Mouse (Mus musculus): ENCODE data around the gene Schip1. TPM values are rescaled to one million over a fixed set of nuclear protein-coding genes. Genes with fewer than 3 reads are reported as not detected.

Schip1 gene
- polyA plus RNA-seq, 1 experiment from 2014 or later: 152 TPM

DNA sequence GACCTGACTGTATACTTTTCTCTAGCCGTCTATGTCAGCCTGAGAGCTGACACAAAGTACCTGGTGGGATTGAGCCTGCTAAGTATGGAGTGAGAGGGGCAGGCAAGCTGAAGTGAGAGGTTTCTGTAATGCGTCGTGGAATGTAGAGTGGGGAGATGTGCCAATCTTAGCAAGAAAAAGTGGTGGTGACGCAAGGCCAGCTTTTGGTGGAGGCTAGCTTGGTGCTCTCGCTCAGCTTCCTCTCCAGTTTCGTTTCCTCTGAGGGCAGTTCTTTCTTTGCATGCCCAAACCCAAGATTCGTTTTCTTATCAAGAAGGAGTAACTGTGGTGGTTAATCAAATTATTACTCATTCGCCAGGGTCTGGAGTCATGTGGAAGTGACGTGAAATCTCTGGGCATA, 492.3 kb downstream of the Schip1 start:
- ATAC-seq (ENCODE audit: low FRiP score): no peak
- WGBS: 96% methylated on average over 9 of the region's 9 CpGs
- H3K36me3 ChIP-seq: no peaks in the 10 kb centered on the region
- H3K4me1 ChIP-seq (replicated peaks): no peaks in the 10 kb centered on the region
- H3K27ac ChIP-seq: no peak overlapping the region
- no peaks in the 10 kb centered on the region for H3K27me3 ChIP-seq
- H3K9me3 ChIP-seq: no peaks in the 10 kb centered on the region
- no peak overlapping the region for H3K9ac ChIP-seq
- no peak overlapping the region for H3K4me3 ChIP-seq
- H3K4me2 ChIP-seq: no peak overlapping the region

DNA sequence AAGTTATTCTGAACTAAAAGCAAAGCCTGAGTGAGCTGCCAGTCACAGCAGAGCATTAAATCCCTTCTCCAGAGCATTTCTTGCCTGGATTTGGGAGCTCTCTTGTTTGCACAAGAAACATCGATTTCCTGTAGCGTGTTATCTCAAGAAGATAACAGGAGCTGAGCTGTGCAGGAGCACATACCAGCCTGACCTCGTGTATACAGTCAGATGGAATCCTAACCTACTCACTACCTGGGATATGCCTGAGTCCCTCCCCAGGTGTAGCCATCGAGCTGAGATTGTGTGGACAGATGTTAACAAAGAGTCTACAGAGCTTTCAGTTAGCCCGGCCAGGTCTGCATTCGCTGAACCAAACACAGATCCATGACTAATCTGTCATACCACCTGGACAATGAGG, 494.1 kb downstream of the Schip1 start:
- Histone ChIP-seq H3K4me2 (no peak overlapping the region), H3K9me3 (no peaks in the 10 kb centered on the region), H3K36me3 (no peaks in the 10 kb centered on the region), H3K27ac (no peak overlapping the region), H3K4me1 (replicated peaks) (peaks cover 7% of the 10 kb centered on the region), H3K27me3 (no peaks in the 10 kb centered on the region), H3K9ac (no peak overlapping the region), H3K4me3 (no peak overlapping the region)
- no peak for ATAC-seq (ENCODE audit: low FRiP score)
- whole genome bisulfite sequencing: 87% methylated on average over 6 of the region's 6 CpGs

DNA sequence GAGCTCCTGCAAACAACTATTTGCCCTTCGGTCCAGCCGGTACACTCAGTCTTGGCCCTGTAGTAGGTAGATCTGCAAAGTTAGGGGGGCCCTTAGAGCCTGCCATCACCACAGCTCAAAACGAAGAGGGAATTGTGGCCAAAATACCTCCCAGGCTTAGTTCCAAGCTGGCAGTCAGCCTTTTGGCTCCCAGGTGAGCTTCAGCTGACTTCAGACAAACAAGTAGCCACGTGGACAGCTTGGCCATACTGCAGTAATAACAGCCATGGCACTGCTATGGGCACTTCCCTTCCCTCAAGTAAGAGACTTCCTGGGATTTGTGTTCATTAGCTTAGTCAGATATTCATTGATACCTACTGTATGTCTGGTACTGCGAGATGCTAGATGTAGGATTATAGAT, 495.5 kb downstream of the Schip1 start:
- Histone ChIP-seq H3K36me3 (no peaks in the 10 kb centered on the region), H3K9me3 (no peaks in the 10 kb centered on the region), H3K4me3 (no peak overlapping the region), H3K9ac (no peak overlapping the region), H3K27ac (no peak overlapping the region), H3K4me2 (no peak overlapping the region), H3K4me1 (replicated peaks) (peaks cover 17% of the 10 kb centered on the region), H3K27me3 (no peaks in the 10 kb centered on the region)
- no peak for ATAC-seq (ENCODE audit: low FRiP score)
- WGBS: 87% methylated on average over 5 of the region's 5 CpGs

DNA sequence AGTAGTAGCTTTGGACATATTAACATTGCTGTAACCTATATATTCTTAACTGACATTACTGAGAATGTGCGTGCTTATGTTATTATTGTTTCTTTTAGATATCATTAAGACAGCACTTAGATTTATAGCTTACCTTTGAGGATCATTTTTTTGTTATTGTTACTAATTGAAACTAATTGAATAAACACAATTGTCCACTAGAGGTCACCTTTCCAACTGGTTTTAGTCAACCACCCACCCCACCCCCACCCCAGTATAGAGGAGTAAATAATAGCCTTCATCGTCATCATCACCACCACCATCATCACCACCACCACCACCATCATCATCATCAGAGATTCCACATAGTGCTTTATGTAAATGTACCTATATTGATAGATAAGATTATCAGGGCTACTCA, 498.2 kb downstream of the Schip1 start:
- no peaks in the 10 kb centered on the region for H3K27me3 ChIP-seq
- H3K36me3 ChIP-seq: no peaks in the 10 kb centered on the region
- H3K9me3 ChIP-seq: no peaks in the 10 kb centered on the region
- no peak for ATAC-seq (ENCODE audit: low FRiP score)
- H3K4me2 ChIP-seq: no peak overlapping the region
- no peak overlapping the region for H3K4me3 ChIP-seq
- H3K4me1 ChIP-seq (replicated peaks): peaks cover 29% of the 10 kb centered on the region
- H3K9ac ChIP-seq: no peak overlapping the region
- H3K27ac ChIP-seq: no peak overlapping the region
- 67% methylated on average over 2 of the region's 2 CpGs for WGBS

DNA sequence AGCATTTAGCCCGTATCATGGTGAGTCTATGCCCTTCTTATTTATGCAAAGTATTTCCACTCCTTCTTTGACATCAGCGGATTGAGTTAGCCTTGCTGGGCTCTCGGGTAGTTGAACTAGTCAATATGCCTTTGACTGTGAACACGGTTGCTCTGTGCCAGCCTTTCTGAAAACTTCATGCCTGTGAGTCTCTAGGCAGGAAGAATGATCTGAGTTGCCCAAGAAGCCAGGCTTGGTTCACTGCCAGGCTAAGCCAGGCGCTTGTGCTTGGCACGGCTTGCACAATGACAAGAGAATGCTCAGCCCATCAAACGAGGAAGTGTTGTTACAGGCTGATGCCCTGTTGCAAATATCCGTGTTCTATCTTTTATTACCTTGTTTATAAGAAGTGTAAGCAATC, 499.3 kb downstream of the Schip1 start:
- H3K4me3 ChIP-seq: no peak overlapping the region
- 0 out of 2 replicates have a peak overlapping the region, but pooled peaks have one; percentile 15 for H3K4me2 ChIP-seq
- H3K27ac ChIP-seq: no peak overlapping the region
- no peaks in the 10 kb centered on the region for H3K36me3 ChIP-seq
- H3K4me1 ChIP-seq (replicated peaks): peaks cover 33% of the 10 kb centered on the region
- H3K27me3 ChIP-seq: no peaks in the 10 kb centered on the region
- WGBS: 65% methylated on average over 8 of the region's 8 CpGs
- H3K9ac ChIP-seq: no peak overlapping the region
- no peaks in the 10 kb centered on the region for H3K9me3 ChIP-seq
- ATAC-seq (ENCODE audit: low FRiP score): 0 out of 2 replicates have a peak, but pooled peaks have one; percentile 58

DNA sequence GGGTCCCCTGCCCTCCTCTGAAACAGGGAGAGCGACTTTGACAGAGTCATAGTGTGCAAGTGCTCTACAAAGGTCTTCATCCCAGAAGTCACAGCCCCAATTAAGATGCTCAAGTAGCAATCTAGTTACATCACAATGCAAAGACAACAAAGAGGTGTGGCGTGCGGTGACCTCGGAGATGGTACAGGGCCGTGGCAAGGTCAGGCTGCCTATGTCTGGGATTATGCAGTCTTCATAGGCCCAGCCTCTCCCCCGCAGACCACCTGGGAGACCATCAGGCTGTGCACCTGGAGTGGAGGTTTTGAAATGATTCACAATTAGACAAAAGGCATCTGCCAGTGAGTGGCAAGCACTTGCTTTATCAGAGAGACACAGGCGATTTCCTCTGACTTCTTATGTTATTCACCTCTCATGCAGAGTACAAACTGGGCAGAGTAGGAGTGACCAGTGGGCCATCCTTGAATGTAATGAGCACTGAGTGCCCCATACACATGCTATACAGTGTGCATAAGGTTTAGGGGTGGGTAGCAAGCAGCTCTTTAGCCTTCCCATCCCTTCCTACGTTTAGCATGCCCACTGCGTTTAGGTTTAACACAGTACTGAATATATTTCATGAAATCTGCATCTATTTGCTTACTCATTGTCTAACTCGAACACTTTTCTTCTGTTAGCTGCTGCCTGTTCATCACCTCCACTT, 500.5 kb downstream of the Schip1 start:
- Histone ChIP-seq H3K36me3 (no peaks in the 10 kb centered on the region), H3K27me3 (no peaks in the 10 kb centered on the region), H3K4me1 (replicated peaks) (peaks cover 33% of the 10 kb centered on the region), H3K9me3 (no peaks in the 10 kb centered on the region), H3K27ac (0 out of 2 replicates have a peak overlapping the region, but pooled peaks have one; percentile 5), H3K4me3 (no peak overlapping the region), H3K4me2 (no peak overlapping the region), H3K9ac (no peak overlapping the region)
- ATAC-seq (ENCODE audit: low FRiP score): 0 out of 2 replicates have a peak, but pooled peaks have one; percentile 47
- 52% methylated on average over 10 of the region's 10 CpGs for WGBS

DNA sequence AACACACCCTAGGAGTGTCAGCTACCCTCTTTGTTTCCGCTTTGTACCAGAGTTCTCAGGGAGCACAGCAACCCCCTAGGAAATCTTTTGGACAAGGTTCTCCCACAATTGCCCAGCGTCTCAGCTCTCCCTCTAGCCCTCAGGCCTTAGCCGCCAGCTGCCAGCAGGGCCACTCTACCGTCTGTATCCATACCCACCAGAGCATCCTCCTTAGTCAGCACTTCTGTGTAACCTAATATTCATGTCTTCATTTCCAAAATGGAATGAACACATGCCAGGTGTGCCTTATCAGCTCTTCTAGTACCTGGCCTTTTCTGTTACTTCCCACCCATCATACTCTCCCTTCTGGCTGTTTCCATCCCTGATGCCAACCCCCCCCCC, 501.1 kb downstream of the Schip1 start:
- WGBS: 42% methylated on average over 4 of the region's 4 CpGs
- Histone ChIP-seq H3K4me1 (replicated peaks) (peaks cover 33% of the 10 kb centered on the region), H3K9me3 (no peaks in the 10 kb centered on the region), H3K9ac (no peak overlapping the region), H3K27ac (0 out of 2 replicates have a peak overlapping the region, but pooled peaks have one; percentile 5), H3K4me3 (no peak overlapping the region), H3K27me3 (no peaks in the 10 kb centered on the region), H3K4me2 (no peak overlapping the region), H3K36me3 (no peaks in the 10 kb centered on the region)
- ATAC-seq (ENCODE audit: low FRiP score): 0 out of 2 replicates have a peak, but pooled peaks have one; percentile 18

DNA sequence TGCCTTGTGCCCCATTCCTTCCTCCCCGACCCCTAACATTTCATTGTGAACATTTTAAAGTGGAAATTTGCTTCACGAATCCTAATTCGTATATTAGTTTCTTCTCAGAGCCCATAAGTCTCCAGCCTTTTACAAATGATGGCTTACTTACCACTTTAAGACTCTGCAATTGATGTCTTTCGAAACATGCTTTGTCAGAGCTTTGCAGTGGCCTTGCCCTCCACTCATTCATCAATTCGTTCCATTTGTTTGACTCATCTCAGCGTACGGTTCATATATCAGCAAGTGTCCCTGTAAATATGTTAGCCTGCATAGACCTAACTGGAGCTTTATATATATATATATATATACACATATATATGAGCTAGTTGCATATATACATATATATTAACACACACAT, 503.0 kb downstream of the Schip1 start:
- peaks cover 40% of the 10 kb centered on the region for H3K4me1 ChIP-seq (replicated peaks)
- WGBS: 74% methylated on average over 7 of the region's 7 CpGs
- ATAC-seq (ENCODE audit: low FRiP score): no peak
- no peaks in the 10 kb centered on the region for H3K9me3 ChIP-seq
- no peak overlapping the region for H3K4me3 ChIP-seq
- no peak overlapping the region for H3K27ac ChIP-seq
- H3K27me3 ChIP-seq: no peaks in the 10 kb centered on the region
- H3K9ac ChIP-seq: no peak overlapping the region
- no peaks in the 10 kb centered on the region for H3K36me3 ChIP-seq
- no peak overlapping the region for H3K4me2 ChIP-seq

DNA sequence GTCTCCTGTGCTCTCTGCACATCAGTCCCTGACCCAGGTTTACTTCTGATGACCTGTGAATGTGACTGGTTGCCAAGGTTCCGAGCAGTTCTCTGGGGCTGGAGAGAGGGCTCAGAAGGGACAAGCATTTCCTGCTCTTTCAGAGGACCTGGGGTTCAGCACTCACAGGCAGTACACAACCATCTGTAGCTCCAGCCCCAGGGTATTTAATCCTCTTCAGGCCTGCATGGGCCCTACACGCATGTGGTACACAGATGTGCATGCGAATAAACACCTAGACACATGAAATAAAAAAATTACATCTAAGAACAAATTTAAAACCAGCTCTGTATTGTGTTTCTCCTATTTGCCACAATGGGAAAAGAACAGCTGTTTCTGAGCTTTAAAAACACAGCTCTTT, 503.5 kb downstream of the Schip1 start:
- Histone ChIP-seq H3K4me1 (replicated peaks) (peaks cover 41% of the 10 kb centered on the region), H3K4me2 (no peak overlapping the region), H3K9me3 (no peaks in the 10 kb centered on the region), H3K27ac (no peak overlapping the region), H3K27me3 (no peaks in the 10 kb centered on the region), H3K36me3 (no peaks in the 10 kb centered on the region), H3K9ac (no peak overlapping the region), H3K4me3 (no peak overlapping the region)
- no peak for ATAC-seq (ENCODE audit: low FRiP score)
- 69% methylated on average over 3 of the region's 3 CpGs for WGBS

DNA sequence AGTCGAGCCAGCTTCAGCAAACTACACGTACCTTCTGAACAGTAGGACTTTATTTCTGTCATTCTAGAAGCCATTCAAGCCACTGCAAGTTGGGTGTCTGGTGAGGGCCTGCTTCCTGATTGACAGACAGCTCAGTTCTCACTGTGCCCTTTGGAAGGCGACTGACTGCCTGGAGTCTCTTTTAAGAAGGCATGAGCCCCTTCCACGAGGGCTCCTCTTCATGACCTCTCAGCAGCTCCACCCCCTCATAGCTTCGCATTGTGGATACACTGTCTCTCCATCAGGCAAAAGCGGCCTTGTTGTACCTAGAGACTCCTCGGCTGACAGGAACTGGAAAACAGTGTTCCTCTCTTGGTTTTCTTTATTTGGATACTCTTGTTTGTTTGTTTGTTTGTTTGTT, 504.1 kb downstream of the Schip1 start:
- Histone ChIP-seq H3K9ac (no peak overlapping the region), H3K4me2 (no peak overlapping the region), H3K4me3 (no peak overlapping the region), H3K27me3 (no peaks in the 10 kb centered on the region), H3K36me3 (no peaks in the 10 kb centered on the region), H3K4me1 (replicated peaks) (peaks cover 42% of the 10 kb centered on the region), H3K9me3 (no peaks in the 10 kb centered on the region), H3K27ac (peak overlapping the region; percentile 32; the same call in 1 of the 2 replicates)
- ATAC-seq (ENCODE audit: low FRiP score): no peak
- WGBS: 43% methylated on average over 7 of the region's 7 CpGs

DNA sequence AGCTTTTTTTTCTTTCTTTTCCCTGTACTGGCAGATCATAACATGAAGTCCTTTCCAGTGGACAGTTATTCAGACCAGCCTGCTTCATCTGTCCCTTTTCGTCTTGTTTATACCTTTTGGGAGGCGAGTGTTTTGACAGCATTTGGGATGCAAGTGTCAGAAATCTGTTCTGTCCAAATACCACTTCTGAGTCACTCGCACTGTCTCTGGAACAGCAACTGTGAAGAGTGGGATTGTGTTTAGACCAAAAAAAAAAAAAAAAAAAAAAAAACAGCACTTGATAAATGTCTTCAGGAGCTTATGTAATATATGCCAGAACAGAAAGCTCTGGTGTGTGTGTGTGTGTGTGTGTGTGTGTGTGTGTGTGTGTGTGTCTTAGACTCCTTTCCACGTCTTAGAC, 505.7 kb downstream of the Schip1 start:
- Histone ChIP-seq H3K4me2 (no peak overlapping the region), H3K9ac (no peak overlapping the region)
- no peak for ATAC-seq (ENCODE audit: low FRiP score)

DNA sequence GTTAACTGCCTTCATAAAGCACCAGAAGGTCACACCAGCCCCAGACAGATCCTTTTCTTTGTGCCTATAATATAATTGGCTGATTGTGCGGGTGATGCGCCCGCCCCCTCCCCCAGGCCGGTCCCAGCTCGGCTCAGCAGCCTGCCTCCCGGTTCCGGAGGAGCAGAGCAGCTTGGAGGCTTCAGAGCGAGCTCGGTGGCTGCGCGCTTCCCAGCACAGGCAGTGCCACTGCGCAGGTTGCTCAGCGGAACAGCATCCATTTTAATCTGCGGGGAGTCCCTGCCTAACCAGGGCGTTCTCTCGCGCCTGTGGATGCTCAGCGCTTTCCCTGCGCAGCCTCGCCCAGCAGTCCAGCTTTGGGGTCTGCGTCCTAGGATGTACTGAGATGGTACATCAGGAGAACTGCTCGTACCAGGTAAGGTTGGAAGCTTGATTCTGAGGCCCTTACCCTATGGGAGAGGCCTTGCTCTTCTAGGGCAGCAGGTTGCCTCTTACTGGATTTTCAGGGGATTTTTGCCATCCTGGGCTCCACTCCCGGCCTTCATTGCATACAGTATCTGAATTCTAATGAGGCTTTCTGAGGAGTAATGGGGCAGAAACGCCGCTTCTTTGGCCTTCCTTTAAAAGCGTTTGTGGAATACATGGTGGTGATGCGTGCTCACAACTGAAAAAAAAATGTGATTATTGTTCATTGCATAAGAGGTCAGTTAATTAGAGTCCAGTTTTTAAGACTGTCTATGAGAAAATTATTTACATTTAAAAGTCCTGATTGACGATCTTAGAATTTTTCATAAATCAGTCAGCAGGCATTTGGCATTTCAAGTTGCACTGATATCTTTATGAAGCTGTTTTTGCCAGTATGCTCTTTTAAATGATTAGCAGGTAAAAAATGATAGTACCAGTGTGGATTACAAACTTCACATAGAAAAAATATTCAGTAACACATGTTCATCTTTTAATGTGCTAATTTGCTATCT, 507.9 kb downstream of the Schip1 start:
- Histone ChIP-seq H3K36me3 (no peaks in the 10 kb centered on the region), H3K9me3 (no peaks in the 10 kb centered on the region), H3K4me1 (replicated peaks) (peaks cover 59% of the 10 kb centered on the region), H3K4me2 (peak overlapping the region; percentile 73), H3K27me3 (no peaks in the 10 kb centered on the region), H3K4me3 (peak overlapping the region; percentile 52), H3K9ac (peak overlapping the region; percentile 83), H3K27ac (peak overlapping the region; percentile 98)
- 6% methylated on average over 28 of the region's 28 CpGs for WGBS
- peak; percentile 94 for ATAC-seq (ENCODE audit: low FRiP score)

More for the DNA sequence above, 505.7 kb downstream of the Schip1 start:
- Histone ChIP-seq H3K27me3 (no peaks in the 10 kb centered on the region), H3K4me3 (no peak overlapping the region), H3K4me1 (replicated peaks) (peaks cover 46% of the 10 kb centered on the region), H3K27ac (no peak overlapping the region), H3K36me3 (no peaks in the 10 kb centered on the region), H3K9me3 (no peaks in the 10 kb centered on the region)
- 92% methylated on average over 4 of the region's 4 CpGs for whole genome bisulfite sequencing
